Mouse (Mus musculus) ES-Bruce4 (cell line): ENCODE data around the gene Fkbpl.

Experiments
- CTCF ChIP-seq: IDR thresholded peaks from one replicate; pipeline ENCODE4 v1.8.1; 2011; ENCODE audit warnings: low read depth, low read length
- POLR2A ChIP-seq: IDR thresholded peaks from one replicate; pipeline ENCODE4 v1.8.1; 2011; ENCODE audit warnings: low read length; ENCODE audit not compliant: insufficient read depth

DNA sequence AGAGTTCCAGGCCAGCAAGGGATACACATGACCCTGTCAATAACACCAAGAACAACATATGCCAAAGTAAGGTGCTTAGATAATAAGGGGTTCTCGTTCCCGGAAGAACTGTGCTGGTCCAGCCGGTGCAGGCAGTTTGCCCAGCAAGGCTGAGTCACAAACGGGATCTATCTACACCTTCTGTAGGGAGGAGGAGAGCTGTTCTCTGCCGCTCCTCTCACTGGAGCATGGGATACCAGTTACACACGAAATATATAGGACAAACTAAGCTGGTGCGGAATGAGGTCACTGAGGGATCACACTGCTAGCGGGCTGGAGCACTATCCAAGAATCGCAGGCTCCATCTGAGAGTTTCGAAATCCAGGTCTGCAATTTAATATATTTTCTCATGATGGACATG, 620 bp upstream of the Fkbpl start:
- TF ChIP-seq CTCF (no peak), POLR2A (no peak)
